Mouse (Mus musculus) C2C12 (cell line): ENCODE measurements around the gene Edil3.

Source experiments
- MAX ChIP-seq: IDR thresholded peaks from one replicate; pipeline ENCODE4 v1.6.1; 2011; ENCODE audit warnings: mild to moderate bottlenecking, control low read depth
- MYOG ChIP-seq: IDR thresholded peaks from one replicate; pipeline ENCODE4 v1.6.1; 2011; ENCODE audit not compliant: control insufficient read depth, insufficient read length; ENCODE audit errors: extremely low read depth

- TF ChIP-seq MAX: no peak
- no peak for TF ChIP-seq MYOG
These were observed 95.2 kb downstream of the Edil3 start for GRCm38 (mm10) chr13:88916503-88916902.
